Mouse (Mus musculus): ENCODE data around the gene Fer. TPM values are rescaled to one million over a fixed set of nuclear protein-coding genes. Genes with fewer than 3 reads are reported as not detected.

Fer gene
- total RNA-seq, 2 experiments from 2014 or later, result 30.0 to 30.9 TPM

- DNase-seq (ENCODE audit: extremely low spot score in 1 of 2, low spot score in 2 of 2), result peak in 1 of 2 experiments; percentile 24
- no peak overlapping the region for H3K27ac ChIP-seq
- no peak overlapping the region for H3K4me3 ChIP-seq
- intact Hi-C loops (cut with DNase I), result no loop called here
- TF ChIP-seq CTCF (IDR thresholded peaks at IDR 0.05), result no peak
Measured at GRCm38 (mm10) chr17:64183196-64183595, 320.3 kb downstream of the Fer start.

Other genes starting within 250 kb of the Fer start
- not detected for gene A930002H24Rik, start 729 bp downstream of the Fer start, total RNA-seq (2021)

Measured in left cerebral cortex, adult 2 months (tissue).